Mouse (Mus musculus): ENCODE data around the gene Slx1b. TPM values are rescaled to one million over a fixed set of nuclear protein-coding genes. Genes with fewer than 3 reads are reported as not detected.
"Not testable (repeated sequence)": the region's sequence is repeated elsewhere in the genome, so short reads cannot be mapped to it uniquely, and the experiment has no call there.

Slx1b gene
- polyA plus RNA-seq, 1 experiment from 2014 or later: 12.3 TPM

DNA sequence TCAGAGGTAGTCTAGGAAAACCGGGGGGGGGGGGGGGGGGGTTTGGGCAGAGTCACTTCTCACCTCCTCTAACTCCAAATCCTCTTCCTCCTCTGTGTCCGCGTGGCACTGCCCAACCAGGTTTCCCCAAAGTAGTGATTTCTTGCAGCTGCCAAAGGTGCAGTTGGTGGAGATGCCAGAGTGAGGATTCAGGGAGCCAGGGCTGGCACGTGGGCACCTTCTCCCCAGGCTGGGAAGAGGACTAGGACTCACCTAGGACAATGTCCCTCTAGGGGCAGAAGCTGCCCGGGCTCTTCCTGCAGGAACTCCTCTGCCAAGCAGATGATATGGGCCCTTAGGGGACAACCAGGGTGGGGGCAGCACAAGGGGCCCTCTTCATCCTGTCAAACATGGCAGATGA is 3.9 kb downstream of the Slx1b start:
- H3K4me2 ChIP-seq: no peak overlapping the region
- peaks cover 18% of the 10 kb centered on the region for H3K4me1 ChIP-seq
- WGBS: 83% methylated on average over 5 of the region's 5 CpGs
- H3K27me3 ChIP-seq: no peaks in the 10 kb centered on the region
- H3K9ac ChIP-seq: no peak overlapping the region
- no peak overlapping the region for H3K4me3 ChIP-seq
- H3K27ac ChIP-seq: no peak overlapping the region
- no peak for ATAC-seq (ENCODE audit: insufficient number of reproducible peaks, low FRiP score, low TSS enrichment, low read depth)
- H3K9me3 ChIP-seq: no peaks in the 10 kb centered on the region
- H3K36me3 ChIP-seq: peaks cover 27% of the 10 kb centered on the region

DNA sequence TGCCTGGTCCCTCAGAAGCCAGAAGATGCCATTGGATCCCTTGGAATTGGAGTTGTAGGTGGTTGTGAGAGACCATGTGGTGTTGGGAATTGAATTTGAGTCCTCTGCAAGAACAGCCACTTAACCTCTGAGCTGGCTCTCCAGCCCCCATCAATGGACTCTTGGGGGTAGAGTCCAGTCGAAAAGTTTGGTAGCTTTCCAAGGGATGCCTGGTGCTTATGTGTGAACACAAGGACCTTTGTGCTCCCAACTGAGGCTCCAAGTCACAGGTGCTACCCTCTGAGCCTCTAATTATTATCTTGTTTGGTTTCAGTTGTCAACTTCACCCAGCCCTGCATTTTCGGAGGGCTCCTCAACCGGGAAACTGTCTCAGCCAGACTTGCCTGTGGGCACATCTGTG is 4.8 kb downstream of the Slx1b start:
- Histone ChIP-seq H3K9me3 (no peaks in the 10 kb centered on the region), H3K36me3 (peaks cover 27% of the 10 kb centered on the region), H3K27ac (no peak overlapping the region), H3K27me3 (no peaks in the 10 kb centered on the region), H3K4me2 (no peak overlapping the region), H3K4me1 (peaks cover 12% of the 10 kb centered on the region), H3K9ac (no peak overlapping the region), H3K4me3 (no peak overlapping the region)
- WGBS: 80% methylated on average over 3 of the region's 3 CpGs
- no peak for ATAC-seq (ENCODE audit: insufficient number of reproducible peaks, low FRiP score, low TSS enrichment, low read depth)

DNA sequence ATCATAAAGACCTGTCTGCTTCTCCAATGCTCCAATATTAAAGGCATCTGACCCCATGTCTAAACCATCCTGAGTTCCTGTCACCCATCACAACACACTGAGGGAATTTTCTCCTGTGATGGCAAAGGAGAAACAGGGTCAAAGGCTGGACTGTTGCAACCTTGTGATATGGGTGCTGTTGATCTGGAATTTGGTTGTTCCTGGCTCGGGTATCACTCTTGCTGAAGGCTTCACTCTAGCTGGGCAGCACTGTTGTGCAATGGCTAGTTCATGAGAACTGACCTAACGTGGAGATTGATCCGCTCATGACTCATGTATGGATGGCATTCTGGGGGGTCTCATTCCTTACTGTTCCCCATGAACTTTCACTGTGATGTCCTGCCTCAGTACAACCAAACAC is 6.6 kb downstream of the Slx1b start:
- Histone ChIP-seq H3K4me1 (peaks cover 5% of the 10 kb centered on the region), H3K4me3 (no peak overlapping the region), H3K27me3 (no peaks in the 10 kb centered on the region), H3K9me3 (no peaks in the 10 kb centered on the region), H3K36me3 (peaks cover 27% of the 10 kb centered on the region), H3K9ac (no peak overlapping the region), H3K27ac (no peak overlapping the region), H3K4me2 (no peak overlapping the region)
- 81% methylated on average over 3 of the region's 3 CpGs for WGBS
- no peak for ATAC-seq (ENCODE audit: insufficient number of reproducible peaks, low FRiP score, low TSS enrichment, low read depth)

DNA sequence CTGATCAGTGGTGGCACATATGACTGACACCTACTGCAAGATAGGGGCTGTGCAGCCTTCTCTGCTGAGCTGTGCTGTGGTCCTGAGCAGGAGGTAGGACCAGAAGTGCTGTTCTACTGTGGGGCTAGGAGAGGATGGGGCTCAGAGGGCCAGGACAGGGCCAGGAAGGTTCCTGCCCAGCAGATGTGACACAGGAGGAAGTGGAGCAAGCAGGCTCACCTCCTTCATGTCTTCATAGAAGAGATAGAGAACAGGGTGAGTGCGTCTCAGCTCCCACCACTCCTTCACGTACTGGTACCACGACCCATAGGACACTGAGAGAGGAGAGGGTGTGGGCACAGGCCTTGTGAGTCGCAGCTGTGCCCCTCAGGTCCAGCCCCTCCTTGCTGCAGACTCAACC is 7.4 kb downstream of the Slx1b start:
- H3K27ac ChIP-seq; H3K9me3 ChIP-seq; H3K4me3 ChIP-seq; H3K27me3 ChIP-seq; H3K9ac ChIP-seq; ATAC-seq (ENCODE audit: insufficient number of reproducible peaks, low FRiP score, low TSS enrichment, low read depth); H3K4me1 ChIP-seq; H3K4me2 ChIP-seq: not testable (repeated sequence)
- 70% methylated on average over 4 of the region's 4 CpGs for WGBS
- peaks cover 27% of the 10 kb centered on the region for H3K36me3 ChIP-seq

DNA sequence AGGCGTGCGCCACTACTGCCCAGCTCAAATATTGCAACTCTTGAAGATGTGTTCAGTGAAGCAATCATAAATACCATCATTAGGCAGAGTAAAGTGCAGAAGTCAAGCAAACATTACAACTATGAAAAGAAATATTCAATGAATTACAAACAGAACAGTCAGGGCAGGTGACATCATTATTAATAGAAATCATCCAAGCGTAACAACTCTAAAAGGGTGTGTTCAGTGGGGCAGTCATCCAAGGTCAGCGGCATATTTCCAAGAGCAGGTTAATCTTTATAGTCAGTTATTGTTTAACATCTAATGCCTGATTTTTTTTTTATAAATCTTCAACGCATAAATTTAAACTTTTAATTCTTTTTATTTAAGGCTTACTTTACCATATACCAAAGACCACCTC is 14.4 kb downstream of the Slx1b start:
- Histone ChIP-seq H3K4me3 (no peak overlapping the region), H3K27me3 (no peaks in the 10 kb centered on the region), H3K9ac (no peak overlapping the region), H3K36me3 (no peaks in the 10 kb centered on the region; the same call in 1 of the 2 replicates), H3K4me2 (no peak overlapping the region), H3K9me3 (no peaks in the 10 kb centered on the region), H3K4me1 (peaks cover 5% of the 10 kb centered on the region; the same call in 1 of the 2 replicates), H3K27ac (no peak overlapping the region)
- no peak for ATAC-seq (ENCODE audit: insufficient number of reproducible peaks, low FRiP score, low TSS enrichment, low read depth)
- 91% methylated on average over 5 of the region's 5 CpGs for WGBS

DNA sequence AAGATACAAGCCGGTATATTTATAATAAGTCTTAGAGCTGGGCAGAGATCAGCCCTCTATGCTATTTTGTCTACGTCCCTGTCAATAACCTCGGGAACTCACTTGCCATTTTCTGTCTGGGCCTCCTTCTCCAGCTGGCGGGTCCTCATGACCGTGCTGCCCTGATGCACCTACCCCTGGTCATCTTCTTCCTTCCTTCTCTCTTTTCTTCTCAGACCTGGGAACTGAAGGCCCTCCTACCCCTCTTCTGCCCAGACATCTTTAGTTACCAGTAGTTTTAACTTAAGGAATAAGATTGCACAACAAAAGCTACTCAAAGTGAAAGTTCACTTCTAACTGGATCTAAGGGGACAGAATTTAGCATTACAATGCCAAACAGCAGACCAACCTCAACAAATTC is 15.9 kb downstream of the Slx1b start:
- H3K9ac ChIP-seq: no peak overlapping the region
- 86% methylated on average over 5 of the region's 5 CpGs for WGBS
- H3K36me3 ChIP-seq: peaks cover 8% of the 10 kb centered on the region
- H3K27ac ChIP-seq: no peak overlapping the region
- no peaks in the 10 kb centered on the region for H3K9me3 ChIP-seq
- no peak for ATAC-seq (ENCODE audit: insufficient number of reproducible peaks, low FRiP score, low TSS enrichment, low read depth)
- H3K4me1 ChIP-seq: peaks cover 11% of the 10 kb centered on the region; the same call in 1 of the 2 replicates
- no peaks in the 10 kb centered on the region for H3K27me3 ChIP-seq
- no peak overlapping the region for H3K4me3 ChIP-seq
- H3K4me2 ChIP-seq: no peak overlapping the region

DNA sequence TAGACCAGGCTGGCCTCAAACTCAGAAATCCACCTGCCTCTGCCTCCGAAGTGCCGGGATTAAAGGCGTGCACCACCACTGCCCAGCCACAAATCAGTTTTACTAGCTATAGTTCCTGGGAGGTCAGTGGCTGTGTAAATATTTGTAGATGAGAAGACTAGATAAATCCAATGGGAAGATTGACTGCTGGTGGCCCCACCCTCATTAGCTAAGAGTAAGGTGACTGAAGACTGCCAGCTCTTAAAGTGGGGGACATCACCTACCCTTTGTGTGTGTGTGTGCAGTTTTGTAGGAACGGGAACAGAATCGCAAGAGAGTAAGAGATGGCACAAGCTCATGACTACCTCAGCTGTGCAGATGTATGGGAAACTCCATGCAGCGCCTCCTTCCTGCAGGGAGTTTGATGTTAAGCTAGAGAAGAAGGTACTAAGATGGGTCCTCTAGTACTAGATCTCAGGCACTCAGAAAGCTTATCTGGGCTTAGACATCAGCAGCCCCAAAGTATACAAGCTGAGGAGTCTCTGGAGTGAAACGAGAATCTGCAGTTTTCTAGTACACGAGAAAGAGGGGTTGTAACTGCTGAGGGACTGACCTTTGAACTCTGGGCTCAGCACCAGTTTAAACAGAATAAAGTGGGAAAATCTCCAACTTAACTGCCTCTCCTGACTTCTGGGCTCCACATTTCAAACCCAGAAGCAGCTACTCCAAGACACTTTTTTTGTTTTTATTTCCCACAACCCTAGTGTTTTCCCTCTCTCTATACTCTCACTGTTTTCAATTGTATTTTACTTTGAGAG is 16.8 kb downstream of the Slx1b start:
- H3K27me3 ChIP-seq: no peaks in the 10 kb centered on the region
- no peak overlapping the region for H3K4me3 ChIP-seq
- peaks cover 11% of the 10 kb centered on the region; the same call in 1 of the 2 replicates for H3K4me1 ChIP-seq
- WGBS: 73% methylated on average over 8 of the region's 8 CpGs
- ATAC-seq (ENCODE audit: insufficient number of reproducible peaks, low FRiP score, low TSS enrichment, low read depth): no peak
- H3K27ac ChIP-seq: no peak overlapping the region
- H3K9me3 ChIP-seq: no peaks in the 10 kb centered on the region
- peaks cover 8% of the 10 kb centered on the region for H3K36me3 ChIP-seq
- no peak overlapping the region for H3K9ac ChIP-seq
- H3K4me2 ChIP-seq: no peak overlapping the region

DNA sequence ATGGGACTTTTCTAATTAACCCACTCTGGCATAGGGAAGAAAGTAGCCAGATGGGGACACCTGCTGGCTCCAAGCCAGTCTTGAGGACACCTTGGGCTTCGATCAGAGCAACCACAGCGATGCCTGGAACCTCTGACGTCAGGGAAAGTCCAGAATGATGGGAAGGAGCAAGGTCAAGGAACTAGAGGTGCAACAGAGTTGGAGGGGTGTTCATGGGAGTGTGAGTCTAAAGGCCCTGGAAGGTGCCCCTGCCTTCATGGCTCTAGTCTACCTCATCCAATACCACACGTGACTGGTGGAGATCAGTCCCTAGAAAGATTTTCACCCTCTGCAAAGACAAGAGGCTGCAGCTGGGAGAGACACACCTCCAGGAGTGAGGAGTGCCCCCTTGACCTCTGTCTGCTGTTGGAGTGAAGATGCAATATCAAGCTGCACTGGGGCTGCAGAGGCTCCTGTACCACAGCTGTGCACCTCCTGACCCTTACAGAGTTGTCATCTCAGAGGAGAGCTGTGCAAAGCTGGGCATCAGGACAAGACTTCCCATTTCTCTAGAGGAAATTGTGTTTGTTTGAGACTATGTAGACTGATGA is 18.9 kb downstream of the Slx1b start:
- H3K4me1 ChIP-seq: peaks cover 11% of the 10 kb centered on the region; the same call in 1 of the 2 replicates
- ATAC-seq (ENCODE audit: insufficient number of reproducible peaks, low FRiP score, low TSS enrichment, low read depth): no peak
- H3K9ac ChIP-seq: no peak overlapping the region
- H3K9me3 ChIP-seq: no peaks in the 10 kb centered on the region
- WGBS: 71% methylated on average over 4 of the region's 4 CpGs
- no peaks in the 10 kb centered on the region for H3K27me3 ChIP-seq
- peak overlapping the region; percentile 67; the same call in 1 of the 2 replicates for H3K27ac ChIP-seq
- H3K36me3 ChIP-seq: peaks cover 19% of the 10 kb centered on the region
- no peak overlapping the region for H3K4me3 ChIP-seq
- no peak overlapping the region for H3K4me2 ChIP-seq

DNA sequence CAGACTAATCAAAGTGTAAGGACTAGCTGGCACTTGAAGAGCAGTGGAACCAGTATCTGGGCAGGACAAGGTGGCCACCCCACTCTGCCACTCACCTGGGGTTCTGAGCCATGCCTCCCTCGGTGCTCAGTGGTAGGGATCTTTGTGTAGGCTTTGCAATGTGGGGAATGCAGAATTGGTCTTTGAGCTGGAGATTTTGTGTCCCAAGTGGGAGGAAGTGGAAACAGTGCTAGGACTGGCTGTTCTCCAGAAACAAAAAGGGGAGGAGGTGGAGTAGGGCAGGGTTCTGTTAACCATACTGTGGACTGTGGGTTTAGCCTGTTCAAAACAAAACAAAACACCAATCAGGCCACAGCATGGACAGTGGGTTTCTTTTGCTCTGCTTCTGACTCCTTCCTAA is 19.4 kb downstream of the Slx1b start, which contains the start of gene Sult1a1:
Sult1a1 (minus strand) TSS at position 226 of the 400 bp plus-strand sequence.
- Histone ChIP-seq H3K27ac (peak within 1 kb of the TSS; percentile 67), H3K36me3 (peaks cover 24% of the 10 kb centered on the region), H3K4me1 (peaks cover 11% of the 10 kb centered on the region; the same call in 1 of the 2 replicates), H3K9me3 (no peaks in the 10 kb centered on the region), H3K9ac (no peak within 1 kb of the TSS), H3K4me2 (no peak within 1 kb of the TSS), H3K27me3 (no peaks in the 10 kb centered on the region), H3K4me3 (0 out of 2 replicates have a peak within 1 kb of the TSS, but pooled peaks have one; percentile 4)
- ATAC-seq (ENCODE audit: insufficient number of reproducible peaks, low FRiP score, low TSS enrichment, low read depth): 0 out of 2 replicates have a peak, but pooled peaks have one; percentile 19
- WGBS: 50% methylated on average over 1 of the region's 1 CpGs

DNA sequence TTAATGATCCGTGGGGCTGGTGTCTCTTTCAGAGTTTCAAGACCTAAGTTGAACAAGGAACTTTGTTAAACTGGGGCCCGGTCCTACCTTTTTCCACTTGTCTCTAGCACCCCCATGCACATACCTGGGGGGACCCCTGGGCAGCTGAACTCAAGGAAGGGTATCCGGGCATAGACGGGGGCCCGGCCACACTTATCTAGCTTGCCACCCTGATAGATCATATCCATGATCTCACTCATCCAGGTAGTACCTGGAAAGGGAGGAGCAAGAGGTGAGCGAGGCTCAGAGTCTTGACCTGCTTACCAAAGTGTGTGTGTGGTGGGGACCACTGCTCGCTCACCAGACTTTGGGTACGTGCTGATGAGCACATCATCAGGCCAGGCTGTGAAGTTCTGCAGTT is 20.5 kb downstream of the Slx1b start:
- H3K4me3 ChIP-seq: no peak overlapping the region
- no peak for ATAC-seq (ENCODE audit: insufficient number of reproducible peaks, low FRiP score, low TSS enrichment, low read depth)
- WGBS: 92% methylated on average over 8 of the region's 8 CpGs
- H3K9me3 ChIP-seq: no peaks in the 10 kb centered on the region
- H3K27ac ChIP-seq: 0 out of 2 replicates have a peak overlapping the region, but pooled peaks have one; percentile 67
- H3K4me2 ChIP-seq: no peak overlapping the region
- no peak overlapping the region for H3K9ac ChIP-seq
- H3K36me3 ChIP-seq: peaks cover 28% of the 10 kb centered on the region
- H3K27me3 ChIP-seq: no peaks in the 10 kb centered on the region
- H3K4me1 ChIP-seq: peaks cover 11% of the 10 kb centered on the region; the same call in 1 of the 2 replicates

DNA sequence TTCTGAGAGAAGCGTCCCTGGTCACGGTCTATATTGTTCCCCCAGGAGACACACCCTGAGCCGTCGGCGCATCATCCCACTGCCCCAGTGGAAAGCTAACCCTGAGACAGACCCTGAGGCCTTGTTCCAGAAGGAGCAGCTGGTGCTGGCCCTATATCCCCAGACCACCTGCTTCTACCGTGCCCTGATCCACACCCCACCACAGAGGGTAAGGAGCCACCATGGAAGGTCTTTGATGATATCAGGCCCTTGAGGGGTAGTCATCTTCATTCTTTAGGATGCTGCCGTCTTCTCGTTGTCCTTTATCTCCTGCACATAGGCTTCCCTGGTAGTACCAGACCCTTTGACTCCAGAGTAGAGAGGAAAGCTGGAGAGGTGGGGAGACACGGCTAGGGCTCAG is 23.5 kb downstream of the Slx1b start:
- no peaks in the 10 kb centered on the region for H3K27me3 ChIP-seq
- H3K36me3 ChIP-seq: peaks cover 30% of the 10 kb centered on the region
- H3K4me2 ChIP-seq: no peak overlapping the region
- H3K9ac ChIP-seq: no peak overlapping the region
- H3K9me3 ChIP-seq: no peaks in the 10 kb centered on the region
- no peak overlapping the region for H3K27ac ChIP-seq
- H3K4me1 ChIP-seq: peaks cover 11% of the 10 kb centered on the region; the same call in 1 of the 2 replicates
- H3K4me3 ChIP-seq: no peak overlapping the region
- no peak for ATAC-seq (ENCODE audit: insufficient number of reproducible peaks, low FRiP score, low TSS enrichment, low read depth)
- WGBS: 95% methylated on average over 9 of the region's 9 CpGs

DNA sequence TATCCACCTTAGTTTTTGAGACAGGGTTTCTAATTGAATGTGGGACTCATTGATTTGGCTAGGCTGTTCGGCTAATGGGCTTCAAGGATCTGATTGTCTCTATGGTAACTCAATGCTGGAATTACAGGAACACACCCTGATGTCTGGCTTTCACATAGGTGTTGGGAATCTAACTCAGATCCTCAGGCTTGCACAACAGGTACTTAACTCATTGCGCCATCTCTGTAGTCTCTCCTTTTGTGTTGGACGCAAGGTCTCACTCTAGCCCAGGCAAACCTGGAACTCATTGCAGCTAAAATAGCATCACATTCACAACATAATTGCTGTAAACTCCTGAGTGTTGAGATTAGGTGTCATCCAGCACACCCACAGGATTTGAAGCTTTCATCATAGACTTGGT is 25.4 kb downstream of the Slx1b start:
- H3K9ac ChIP-seq: no peak overlapping the region
- H3K4me3 ChIP-seq: no peak overlapping the region
- no peak for ATAC-seq (ENCODE audit: insufficient number of reproducible peaks, low FRiP score, low TSS enrichment, low read depth)
- H3K4me2 ChIP-seq: no peak overlapping the region
- peaks cover 38% of the 10 kb centered on the region for H3K36me3 ChIP-seq
- no peaks in the 10 kb centered on the region for H3K9me3 ChIP-seq
- no peak overlapping the region for H3K27ac ChIP-seq
- WGBS: 84% methylated on average over 3 of the region's 3 CpGs
- 0 out of 2 replicates have a peak, but pooled peaks cover under 1% of the 10 kb centered on the region for H3K4me1 ChIP-seq
- no peaks in the 10 kb centered on the region for H3K27me3 ChIP-seq
